Mouse (Mus musculus) embryonic facial prominence, embryonic 12.5 days (tissue): ENCODE data around the gene Gm1043. TPM values are rescaled to one million over a fixed set of nuclear protein-coding genes. Genes with fewer than 3 reads are reported as not detected.

Experiments used
- ATAC-seq: fragments of 200-750 bp; cut with Nextera tagmentation; 2 replicates; pipeline ENCODE4 v1.8.0; 2017; ENCODE audit not compliant: insufficient number of reproducible peaks, insufficient read depth, low FRiP score, low TSS enrichment
- H3K27ac ChIP-seq: fragments of 300-500 bp; sonication (generic); 2 replicates; pipeline ENCODE4 v1.5.1; 2016; ENCODE audit warnings: mild to moderate bottlenecking
- H3K27me3 ChIP-seq: fragments of 300-500 bp; sonication (generic); 2 replicates; pipeline ENCODE4 v1.6.1; 2016; ENCODE audit warnings: mild to moderate bottlenecking, moderate library complexity
- H3K36me3 ChIP-seq: fragments of 300-500 bp; sonication (generic); 2 replicates; pipeline ENCODE4 v1.6.1; 2016; ENCODE audit warnings: mild to moderate bottlenecking
- H3K4me1 ChIP-seq: fragments of 300-500 bp; sonication (generic); 2 replicates; pipeline ENCODE4 v1.6.1; 2016
- H3K4me2 ChIP-seq: fragments of 300-500 bp; sonication (generic); replicated peaks from 2 replicates; pipeline ENCODE4 v1.6.1; 2016; ENCODE audit warnings: mild to moderate bottlenecking, moderate library complexity
- H3K4me3 ChIP-seq: fragments of 300-500 bp; sonication (generic); 2 replicates; pipeline ENCODE4 v1.5.1; 2016; ENCODE audit warnings: mild to moderate bottlenecking
- H3K9ac ChIP-seq: fragments of 300-500 bp; sonication (generic); 2 replicates; pipeline ENCODE4 v1.6.1; 2016; ENCODE audit warnings: mild to moderate bottlenecking, moderate library complexity
- H3K9me3 ChIP-seq: fragments of 300-500 bp; sonication (generic); 2 replicates; pipeline ENCODE4 v1.6.1; 2016; ENCODE audit warnings: mild to moderate bottlenecking, moderate library complexity
- WGBS: fragments of 180-500 bp; shearing (Covaris S2); methylation state at CpG from one replicate; pipeline ENCODE4 v1.1.7; 2016; 5-methylcytosine and 5-hydroxymethylcytosine counted together
- polyA plus RNA-seq: library from polyadenylated mRNA; unstranded; fragments of >200 nt; fragmentation: Nextera tagmentation; extraction: Ambion mirVana; gene quantifications from 2 replicates; pipeline ENCODE4 v1.2.1, GENCODE M21; 2016

The Gm1043 gene
- polyA plus RNA-seq, 1 experiment from 2014 or later: not detected

DNA sequence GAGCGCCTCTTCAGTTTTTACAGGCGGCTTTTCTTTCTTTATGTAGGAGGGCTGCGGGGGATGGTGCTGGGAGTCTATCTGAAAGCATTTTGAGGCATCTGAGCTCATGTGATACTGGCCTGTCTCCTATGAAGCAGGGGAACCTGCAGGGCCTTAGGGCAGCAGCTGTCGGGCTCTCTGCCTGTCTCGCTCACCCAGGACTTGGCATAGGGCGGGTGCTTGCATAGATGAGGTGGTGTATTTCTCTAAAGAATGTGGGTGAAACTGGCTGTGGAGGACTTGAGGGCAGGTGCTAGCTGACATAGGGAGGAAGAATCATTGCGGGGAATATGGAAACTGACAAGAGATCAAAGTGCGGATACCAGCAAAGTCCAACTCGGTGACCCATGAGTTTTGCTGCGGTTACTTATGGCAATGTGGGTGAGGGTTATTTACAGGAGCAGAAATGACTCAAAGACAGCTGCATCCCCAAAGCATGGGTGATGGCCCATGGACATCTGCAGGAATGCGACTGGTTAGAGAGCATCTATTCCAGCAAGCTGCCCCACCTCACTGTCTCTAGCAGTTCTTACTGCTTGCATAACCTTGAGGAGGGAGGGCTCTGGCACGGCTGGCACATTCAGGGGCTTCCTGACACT, 8.4 kb upstream of the Gm1043 start:
- H3K4me3 ChIP-seq: no peak overlapping the region
- H3K4me1 ChIP-seq: no peaks in the 10 kb centered on the region
- no peak for ATAC-seq
- no peak overlapping the region for H3K27ac ChIP-seq
- no peak overlapping the region for H3K4me2 ChIP-seq
- H3K27me3 ChIP-seq: peaks cover 17% of the 10 kb centered on the region
- no peaks in the 10 kb centered on the region for H3K36me3 ChIP-seq
- no peak overlapping the region for H3K9ac ChIP-seq
- no peaks in the 10 kb centered on the region for H3K9me3 ChIP-seq
- WGBS: 47% methylated on average over 12 of the region's 12 CpGs

DNA sequence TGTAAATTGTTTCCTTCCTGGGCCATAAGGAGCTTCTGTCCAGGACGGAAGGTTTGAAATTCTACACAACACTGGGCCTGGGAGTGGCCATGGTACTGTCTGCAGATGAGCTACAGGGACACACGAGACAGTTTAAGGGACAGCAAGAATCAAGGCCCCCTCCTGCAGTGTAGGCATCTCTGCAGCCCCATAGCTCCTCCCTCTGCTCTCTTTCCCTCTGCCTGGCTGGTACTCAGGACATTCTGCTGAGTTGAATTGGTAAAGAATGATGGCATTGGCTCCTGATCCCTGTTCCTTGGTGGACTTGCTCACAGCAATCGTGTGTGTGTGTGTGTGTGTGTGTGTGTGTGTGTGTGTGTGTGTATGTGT, 7.9 kb upstream of the Gm1043 start:
- Histone ChIP-seq H3K4me2 (no peak overlapping the region), H3K9me3 (no peaks in the 10 kb centered on the region), H3K27me3 (peaks cover 17% of the 10 kb centered on the region), H3K36me3 (no peaks in the 10 kb centered on the region), H3K4me1 (peaks cover 4% of the 10 kb centered on the region; the same call in 1 of the 2 replicates), H3K4me3 (no peak overlapping the region), H3K27ac (no peak overlapping the region), H3K9ac (no peak overlapping the region)
- 28% methylated on average over 3 of the region's 3 CpGs for WGBS
- no peak for ATAC-seq

DNA sequence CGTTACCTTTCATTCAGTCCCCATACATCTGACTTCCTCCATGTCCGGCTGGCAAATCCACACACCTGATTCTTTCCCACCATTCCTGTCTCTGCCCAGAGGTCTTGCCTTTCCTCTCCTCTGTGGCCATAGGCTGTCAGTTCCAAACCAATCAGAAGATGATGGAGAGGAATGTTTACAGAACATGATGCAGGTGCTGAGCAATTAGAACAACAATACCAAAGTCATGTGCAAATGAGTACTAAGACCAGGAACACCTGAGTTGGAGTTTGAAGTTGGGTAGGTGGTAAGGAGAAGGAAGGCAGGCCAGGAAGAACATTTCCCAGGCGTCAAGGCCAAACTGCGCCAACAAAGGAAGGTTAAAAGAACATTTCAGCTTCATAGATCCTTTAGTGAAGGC, 5.7 kb upstream of the Gm1043 start:
- no peak overlapping the region for H3K27ac ChIP-seq
- no peak for ATAC-seq
- no peak overlapping the region for H3K4me3 ChIP-seq
- no peak overlapping the region for H3K4me2 ChIP-seq
- 90% methylated on average over 4 of the region's 4 CpGs for WGBS
- peaks cover 6% of the 10 kb centered on the region; the same call in 1 of the 2 replicates for H3K4me1 ChIP-seq
- no peak overlapping the region for H3K9ac ChIP-seq
- no peaks in the 10 kb centered on the region for H3K36me3 ChIP-seq
- no peaks in the 10 kb centered on the region for H3K9me3 ChIP-seq
- H3K27me3 ChIP-seq: peaks cover 17% of the 10 kb centered on the region

DNA sequence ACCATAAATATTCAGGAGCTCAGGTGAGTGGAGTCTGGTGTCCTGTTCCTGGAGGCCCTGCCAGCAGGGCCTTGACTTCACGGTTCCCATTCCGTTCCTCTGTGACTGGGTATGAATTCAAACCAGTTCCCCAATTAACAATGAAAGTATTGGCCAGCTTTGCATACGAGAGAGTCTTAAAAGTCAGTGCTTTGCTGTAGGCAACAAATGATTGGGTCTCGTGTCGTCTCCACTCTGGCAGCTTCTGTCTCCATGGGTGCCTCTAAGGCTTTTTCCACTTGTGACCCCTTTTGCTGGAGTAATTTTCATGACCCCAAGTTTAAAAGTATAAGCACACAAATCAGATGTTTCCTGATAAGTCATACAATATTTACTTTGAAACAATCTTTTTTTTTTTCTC, 4.6 kb upstream of the Gm1043 start:
- Histone ChIP-seq H3K27ac (no peak overlapping the region), H3K4me3 (no peak overlapping the region), H3K9me3 (no peaks in the 10 kb centered on the region), H3K36me3 (no peaks in the 10 kb centered on the region), H3K4me1 (peaks cover 6% of the 10 kb centered on the region; the same call in 1 of the 2 replicates), H3K4me2 (no peak overlapping the region), H3K9ac (no peak overlapping the region), H3K27me3 (peaks cover 19% of the 10 kb centered on the region)
- WGBS: 76% methylated on average over 5 of the region's 5 CpGs
- no peak for ATAC-seq

DNA sequence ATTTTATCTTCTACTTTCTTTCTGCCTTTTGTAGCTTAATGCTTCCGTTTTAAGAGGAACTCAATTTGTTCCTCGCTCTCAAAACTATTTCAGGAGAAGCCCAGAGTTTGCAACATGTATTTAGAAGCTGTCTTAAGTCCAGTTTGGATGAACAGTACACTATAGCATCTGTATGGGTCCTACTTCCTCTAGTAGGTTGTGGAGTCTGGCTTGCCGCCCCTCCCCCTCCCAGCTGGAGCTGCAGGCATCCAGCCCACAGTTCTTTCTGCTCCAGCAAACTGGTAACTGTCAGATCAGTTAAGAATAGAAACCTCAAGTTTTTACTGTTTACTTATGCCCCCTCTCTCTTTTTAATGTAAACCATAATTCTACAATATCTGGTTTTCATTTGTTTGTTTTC, 2.8 kb upstream of the Gm1043 start:
- Histone ChIP-seq H3K27me3 (0 out of 2 replicates have a peak, but pooled peaks cover 3% of the 10 kb centered on the region), H3K9ac (no peak overlapping the region), H3K36me3 (no peaks in the 10 kb centered on the region), H3K27ac (no peak overlapping the region), H3K4me2 (no peak overlapping the region), H3K4me3 (no peak overlapping the region), H3K4me1 (peaks cover 6% of the 10 kb centered on the region; the same call in 1 of the 2 replicates), H3K9me3 (no peaks in the 10 kb centered on the region)
- no peak for ATAC-seq
- WGBS: 19% methylated on average over 3 of the region's 3 CpGs

DNA sequence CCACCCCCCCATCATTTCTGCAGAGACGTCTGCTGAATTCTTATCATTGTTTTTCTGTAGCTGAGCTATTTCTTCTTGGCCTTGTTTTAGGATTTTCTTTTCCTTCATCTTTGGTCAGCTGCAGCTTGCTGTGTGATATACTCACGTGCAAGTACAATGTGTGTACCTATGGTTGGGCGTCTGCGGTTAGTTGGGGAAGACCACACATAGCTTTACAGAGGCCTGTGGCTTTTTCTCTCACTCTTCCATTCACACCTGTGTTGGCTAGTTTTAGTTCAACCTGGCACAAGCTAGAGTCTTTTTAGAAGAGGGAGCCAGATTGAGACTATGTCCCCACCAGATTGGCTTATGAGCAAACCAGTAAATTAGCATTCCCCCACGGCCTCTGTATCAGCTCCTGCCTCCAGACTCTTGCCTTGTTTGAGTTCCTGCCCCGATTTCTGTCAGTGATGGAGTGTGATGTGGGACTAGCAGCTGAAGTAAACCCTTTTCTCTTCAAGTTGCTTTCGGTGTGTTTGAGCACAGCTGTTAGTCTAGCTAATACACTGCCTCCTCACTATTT, 1.9 kb upstream of the Gm1043 start:
- Histone ChIP-seq H3K27me3 (0 out of 2 replicates have a peak, but pooled peaks cover 3% of the 10 kb centered on the region), H3K4me1 (peaks cover 6% of the 10 kb centered on the region; the same call in 1 of the 2 replicates)

DNA sequence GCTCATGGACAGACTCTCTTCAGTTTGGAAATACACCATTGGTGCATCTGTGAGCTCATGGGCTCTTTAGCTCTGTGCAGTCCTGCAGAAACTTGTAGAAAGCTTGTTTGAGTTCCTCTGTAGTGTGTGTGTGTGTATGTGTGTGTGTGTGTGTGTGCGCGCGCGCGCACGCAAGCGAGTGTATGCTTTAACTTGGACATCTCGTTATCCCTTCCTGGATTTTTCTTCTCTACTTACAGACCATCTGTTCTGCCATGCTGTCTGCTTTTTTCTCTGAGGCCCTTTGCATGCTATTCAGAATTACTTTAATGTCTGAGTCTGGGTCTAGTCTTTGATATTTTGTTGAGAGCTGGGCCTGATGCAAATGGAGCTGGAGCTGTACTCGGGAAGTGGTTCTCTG, 1.3 kb upstream of the Gm1043 start:
- Histone ChIP-seq H3K9ac (no peak overlapping the region), H3K4me2 (no peak overlapping the region), H3K9me3 (no peaks in the 10 kb centered on the region), H3K36me3 (no peaks in the 10 kb centered on the region), H3K4me1 (peaks cover 6% of the 10 kb centered on the region; the same call in 1 of the 2 replicates), H3K27me3 (0 out of 2 replicates have a peak, but pooled peaks cover 3% of the 10 kb centered on the region), H3K4me3 (no peak overlapping the region), H3K27ac (no peak overlapping the region)
- no peak for ATAC-seq
- WGBS: 87% methylated on average over 9 of the region's 9 CpGs

More for the DNA sequence above, 1.9 kb upstream of the Gm1043 start:
- ATAC-seq: no peak
- Histone ChIP-seq H3K36me3 (no peaks in the 10 kb centered on the region), H3K9ac (no peak overlapping the region), H3K4me2 (no peak overlapping the region), H3K9me3 (no peaks in the 10 kb centered on the region), H3K4me3 (no peak overlapping the region), H3K27ac (no peak overlapping the region)
- 80% methylated on average over 7 of the region's 7 CpGs for WGBS

DNA sequence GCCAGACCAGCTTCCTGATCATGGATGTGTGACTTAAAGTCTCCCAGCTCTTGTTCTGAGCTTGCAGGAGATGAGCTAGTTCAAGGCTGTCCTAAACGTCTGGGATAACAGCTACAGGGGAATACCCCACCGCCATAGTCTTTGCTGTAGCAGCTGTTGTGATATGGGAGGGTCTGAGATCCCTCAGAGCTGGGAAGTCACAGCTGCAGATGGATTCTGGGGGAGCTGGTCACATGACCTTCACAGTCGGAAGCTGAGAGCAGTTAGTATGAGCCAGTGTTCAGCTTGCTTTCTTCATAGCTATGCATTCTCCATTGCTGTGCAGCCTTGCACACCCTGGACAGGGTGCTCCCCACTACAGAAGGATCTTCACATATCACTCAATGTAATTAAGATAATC, 748 bp downstream of the Gm1043 start:
- peaks cover 22% of the 10 kb centered on the region for H3K27me3 ChIP-seq
- H3K9ac ChIP-seq: no peak overlapping the region
- H3K9me3 ChIP-seq: no peaks in the 10 kb centered on the region
- H3K4me3 ChIP-seq: no peak overlapping the region
- no peak overlapping the region for H3K27ac ChIP-seq
- ATAC-seq: no peak
- no peak overlapping the region for H3K4me2 ChIP-seq
- H3K36me3 ChIP-seq: no peaks in the 10 kb centered on the region
- 75% methylated on average over 3 of the region's 3 CpGs for WGBS
- H3K4me1 ChIP-seq: peaks cover 6% of the 10 kb centered on the region; the same call in 1 of the 2 replicates

DNA sequence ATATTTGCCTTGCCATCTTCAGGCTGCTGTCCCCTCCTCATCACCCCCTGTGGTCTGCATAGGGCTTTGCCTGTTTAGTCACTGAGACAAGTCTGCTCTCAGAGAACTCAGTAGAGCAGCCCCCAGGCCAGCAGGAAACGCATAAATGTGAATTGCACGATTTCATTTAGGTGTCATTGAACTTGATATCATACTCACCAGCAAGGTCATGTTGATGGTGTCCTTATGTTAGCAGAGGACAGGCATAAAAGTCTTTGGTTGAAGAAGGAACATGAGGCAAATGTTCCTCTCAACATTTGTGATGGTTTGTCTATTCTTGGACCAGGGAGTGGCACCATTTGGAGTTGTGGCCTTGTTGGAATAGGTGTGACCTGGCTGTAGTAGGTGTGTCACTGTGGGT, 2.6 kb downstream of the Gm1043 start:
- no peak overlapping the region for H3K4me2 ChIP-seq
- H3K27ac ChIP-seq: no peak overlapping the region
- no peak overlapping the region for H3K4me3 ChIP-seq
- H3K27me3 ChIP-seq: peaks cover 41% of the 10 kb centered on the region
- H3K36me3 ChIP-seq: no peaks in the 10 kb centered on the region
- no peaks in the 10 kb centered on the region for H3K9me3 ChIP-seq
- 42% methylated on average over 2 of the region's 2 CpGs for WGBS
- no peak for ATAC-seq
- H3K9ac ChIP-seq: no peak overlapping the region
- H3K4me1 ChIP-seq: peaks cover 5% of the 10 kb centered on the region; the same call in 1 of the 2 replicates

DNA sequence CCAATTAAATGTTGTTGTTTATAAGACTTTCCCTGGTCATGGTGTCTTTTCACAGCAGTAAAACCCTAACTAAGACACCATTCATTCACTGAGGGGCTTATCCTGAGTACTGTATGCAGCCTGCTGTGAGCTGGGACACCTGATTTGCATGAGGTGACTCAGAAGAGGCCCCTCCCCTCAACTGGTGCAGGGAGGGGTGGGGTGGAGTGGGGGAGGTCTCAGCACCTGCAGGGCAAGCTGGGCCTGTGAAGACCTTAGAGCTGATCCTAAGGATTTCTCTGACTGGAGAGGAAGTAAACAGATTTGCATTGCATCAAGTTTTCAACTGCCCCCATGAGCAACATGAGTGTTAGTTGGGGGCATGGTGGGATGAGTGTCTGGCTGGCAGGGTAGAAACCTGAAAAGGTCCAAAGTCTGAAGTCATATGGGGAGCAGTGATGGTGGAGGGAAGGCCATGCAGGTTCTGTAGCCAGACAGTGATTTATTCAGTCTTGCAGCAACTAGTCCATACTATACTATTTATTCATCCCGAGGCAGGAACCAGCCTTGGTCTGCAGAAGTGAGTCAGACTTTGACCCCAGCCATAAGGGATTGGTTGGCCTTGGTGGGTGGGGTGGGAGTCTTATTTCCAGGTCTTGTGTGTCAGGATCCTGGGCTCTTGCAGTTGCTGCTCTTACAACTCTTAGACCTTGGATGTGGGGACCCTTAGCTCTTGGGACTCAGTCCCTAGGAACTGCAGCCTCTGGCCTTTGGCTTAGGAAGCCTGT, 3.4 kb downstream of the Gm1043 start:
- no peaks in the 10 kb centered on the region for H3K36me3 ChIP-seq
- WGBS: 29% methylated on average over 1 of the region's 1 CpGs
- no peak for ATAC-seq
- no peak overlapping the region for H3K4me3 ChIP-seq
- no peak overlapping the region for H3K9ac ChIP-seq
- no peak overlapping the region for H3K27ac ChIP-seq
- H3K4me1 ChIP-seq: peaks cover 5% of the 10 kb centered on the region; the same call in 1 of the 2 replicates
- no peak overlapping the region for H3K4me2 ChIP-seq
- no peaks in the 10 kb centered on the region for H3K9me3 ChIP-seq
- H3K27me3 ChIP-seq: peaks cover 43% of the 10 kb centered on the region

DNA sequence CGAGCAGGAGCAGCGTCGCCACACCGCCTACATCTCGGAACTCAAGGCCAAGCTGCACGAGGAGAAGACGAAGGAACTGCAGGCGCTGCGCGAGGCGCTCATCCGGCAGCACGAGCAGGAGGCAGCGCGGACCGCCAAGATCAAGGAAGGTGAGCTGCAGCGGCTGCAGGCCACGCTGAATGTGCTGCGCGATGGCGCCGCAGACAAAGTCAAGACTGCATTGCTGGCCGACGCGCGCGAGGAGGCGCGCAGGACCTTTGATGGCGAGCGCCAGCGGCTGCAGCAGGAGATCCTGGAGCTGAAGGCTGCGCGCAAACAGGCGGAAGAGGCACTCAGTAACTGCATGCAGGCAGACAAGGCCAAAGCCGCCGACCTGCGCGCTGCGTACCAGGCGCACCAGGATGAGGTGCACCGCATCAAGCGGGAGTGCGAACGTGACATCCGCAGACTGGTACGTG, 6.0 kb downstream of the Gm1043 start:
- Histone ChIP-seq H3K9me3 (no peaks in the 10 kb centered on the region), H3K27ac (no peak overlapping the region), H3K36me3 (no peaks in the 10 kb centered on the region), H3K9ac (peak overlapping the region; percentile 36; the same call in 1 of the 2 replicates), H3K27me3 (peaks cover 40% of the 10 kb centered on the region), H3K4me1 (peaks cover 5% of the 10 kb centered on the region; the same call in 1 of the 2 replicates), H3K4me2 (peak overlapping the region; percentile 78), H3K4me3 (peak overlapping the region; percentile 42)
- ATAC-seq: no peak
- under 1% methylated on average over 47 of the region's 47 CpGs for WGBS
